Mouse (Mus musculus) c-Kit-negative CD71-positive TER-119-positive erythroid progenitor cells, embryonic 14.5 days (primary cell): ENCODE measurements around the gene Egf.

Experiments used
- DNase-seq: peaks from one replicate; pipeline ENCODE4 v3.0.0-alpha.2; 2013; ENCODE audit warnings: low read depth, low spot score

Gene Egf

DNA sequence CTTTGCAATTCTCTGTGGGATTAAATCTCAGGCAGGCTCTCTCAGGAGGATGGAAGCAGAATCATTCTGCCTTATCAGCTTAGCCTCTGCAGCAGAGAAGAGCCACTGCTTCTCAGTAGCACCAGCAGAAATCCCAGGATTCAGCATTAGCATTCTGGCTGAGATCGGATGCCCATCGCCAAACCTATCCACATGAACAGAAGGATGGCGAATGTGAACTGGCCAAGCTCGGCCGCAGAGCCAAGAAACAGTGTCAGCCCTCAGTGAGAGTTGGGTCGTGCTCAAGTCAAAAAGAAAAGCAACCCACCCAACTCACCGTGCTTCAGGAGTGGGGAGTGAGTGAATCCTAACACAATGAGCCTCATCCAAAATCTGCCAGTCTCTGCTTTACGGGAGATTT, 103.4 kb downstream of the Egf start:
- no peak for DNase-seq

DNA sequence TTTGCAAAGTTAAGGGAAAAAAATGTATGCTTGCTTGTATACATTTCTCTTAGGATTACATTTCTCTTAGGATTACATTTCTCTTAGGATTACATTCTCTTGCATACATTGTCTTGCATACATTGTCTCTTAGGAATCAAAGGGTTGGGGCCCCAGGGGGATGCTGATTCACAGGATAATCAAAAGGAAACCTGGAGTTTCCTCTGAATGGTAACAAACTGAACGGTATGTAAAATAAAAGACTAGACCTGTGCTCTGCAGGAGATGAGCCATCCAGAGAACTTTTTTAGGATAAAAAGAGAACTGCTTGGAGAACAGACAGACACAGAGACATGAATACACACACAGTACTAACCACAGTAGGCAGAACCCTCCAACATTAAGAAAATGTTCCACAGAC, 104.2 kb downstream of the Egf start:
- no peak for DNase-seq

- DNase-seq, result no peak
These were observed 104.9 kb downstream of the Egf start for GRCm38 (mm10) chr3:129650293-129650612.

- DNase-seq, result no peak
These were observed 105.4 kb downstream of the Egf start for GRCm38 (mm10) chr3:129649586-129650292.

GRCm38 (mm10) chr3:129648598-129648997, 106.5 kb downstream of the Egf start:
- no peak for DNase-seq

DNA sequence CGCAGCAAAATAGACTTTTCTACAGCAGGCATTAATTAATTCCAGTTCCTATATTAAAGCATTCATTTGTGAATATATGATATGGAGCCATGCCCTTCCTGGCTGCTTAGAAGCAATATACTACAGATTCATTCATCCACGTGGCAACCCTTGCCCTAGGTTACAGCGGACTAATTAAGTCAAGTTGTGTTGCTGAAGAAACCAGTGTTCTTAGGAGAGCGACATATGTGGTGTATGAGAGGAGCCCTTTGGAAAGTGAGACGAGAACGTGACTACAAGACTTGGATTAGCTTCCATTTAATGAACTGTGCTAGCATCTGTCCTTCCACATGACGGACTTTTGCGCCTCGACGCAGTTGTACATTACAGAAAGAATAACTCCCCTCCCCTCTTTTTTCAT, 107.8 kb downstream of the Egf start:
- no peak for DNase-seq

GRCm38 (mm10) chr3:129646781-129647180, 108.3 kb downstream of the Egf start:
- no peak for DNase-seq

GRCm38 (mm10) chr3:129645409-129645808, 109.7 kb downstream of the Egf start:
- DNase-seq, result no peak

DNA sequence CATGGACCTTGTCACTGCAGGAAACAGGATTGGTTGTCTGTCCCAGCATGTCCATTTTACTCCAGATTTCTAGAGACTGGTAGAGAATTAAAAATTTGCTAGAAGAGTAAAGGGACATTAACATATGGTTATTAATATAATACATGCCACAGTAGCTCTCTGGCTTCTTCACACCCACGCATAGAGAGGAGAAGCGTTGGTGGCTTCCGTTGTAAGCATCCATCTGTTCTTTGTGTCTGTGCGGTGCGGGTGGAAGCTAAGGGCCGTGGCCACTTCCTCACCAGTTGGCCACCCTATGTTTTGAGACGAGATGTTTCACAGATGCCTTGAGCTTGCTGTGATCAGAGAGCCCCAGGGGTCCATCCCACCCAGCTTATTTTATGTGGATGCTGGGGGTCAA, 113.5 kb downstream of the Egf start:
- DNase-seq, result no peak

DNA sequence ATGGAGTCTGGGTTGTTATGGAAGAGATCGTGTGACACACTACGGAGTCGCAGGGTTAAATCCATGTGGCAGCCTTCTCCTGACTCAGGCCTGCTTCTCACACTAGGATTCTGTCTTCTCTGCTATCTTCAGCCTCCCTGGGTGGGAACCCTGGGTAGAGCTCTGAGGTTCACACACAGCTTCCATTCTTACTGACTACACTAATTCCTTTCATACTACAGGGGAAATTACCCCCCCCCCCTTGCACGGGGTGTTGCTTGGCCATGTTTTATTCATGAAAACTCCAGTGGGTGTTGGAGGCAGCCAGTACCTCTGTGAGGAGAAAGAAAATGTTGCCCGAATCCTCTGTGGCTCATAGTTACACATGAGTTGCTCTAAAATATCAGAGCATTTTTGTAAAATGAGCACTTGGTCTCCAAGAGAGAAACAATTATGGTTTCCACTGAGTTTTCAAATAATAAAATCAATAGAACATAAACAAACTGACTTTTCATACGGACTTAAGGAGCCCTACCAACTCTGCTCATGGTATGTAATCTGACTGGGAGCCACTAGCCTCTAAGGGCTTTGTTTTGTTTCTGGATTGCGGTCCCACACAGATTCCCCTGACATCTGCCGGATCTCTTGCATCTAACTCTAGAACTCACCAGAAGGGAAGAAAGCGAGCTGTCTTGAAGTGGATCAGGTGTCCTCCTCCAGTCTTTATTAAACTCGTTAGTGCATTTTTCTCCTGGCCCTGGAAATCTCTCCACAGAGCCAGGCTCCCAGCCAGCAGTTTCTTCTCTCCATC, 114.7 kb downstream of the Egf start:
- DNase-seq, result no peak

- no peak for DNase-seq
These were observed 115.4 kb downstream of the Egf start for GRCm38 (mm10) chr3:129639701-129640100.

DNA sequence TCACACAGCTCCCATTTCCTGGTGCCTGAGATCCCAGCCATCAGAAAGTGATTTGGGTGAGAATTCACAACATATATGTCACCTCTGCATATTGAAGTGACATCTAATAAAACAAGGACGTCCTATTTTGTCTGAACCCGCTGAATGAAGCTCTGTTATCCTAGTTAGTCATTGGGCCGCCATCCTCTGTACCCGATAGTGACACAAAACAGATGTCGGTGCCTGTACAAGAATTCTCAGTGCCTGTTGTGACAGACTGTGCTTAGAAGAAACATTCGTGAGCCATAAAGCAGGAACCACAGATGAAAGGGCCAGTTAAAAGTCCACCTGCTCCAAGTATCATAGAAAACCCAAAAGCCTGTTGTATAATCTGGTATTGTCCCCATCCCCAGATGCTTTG, 117.7 kb downstream of the Egf start:
- no peak for DNase-seq

DNA sequence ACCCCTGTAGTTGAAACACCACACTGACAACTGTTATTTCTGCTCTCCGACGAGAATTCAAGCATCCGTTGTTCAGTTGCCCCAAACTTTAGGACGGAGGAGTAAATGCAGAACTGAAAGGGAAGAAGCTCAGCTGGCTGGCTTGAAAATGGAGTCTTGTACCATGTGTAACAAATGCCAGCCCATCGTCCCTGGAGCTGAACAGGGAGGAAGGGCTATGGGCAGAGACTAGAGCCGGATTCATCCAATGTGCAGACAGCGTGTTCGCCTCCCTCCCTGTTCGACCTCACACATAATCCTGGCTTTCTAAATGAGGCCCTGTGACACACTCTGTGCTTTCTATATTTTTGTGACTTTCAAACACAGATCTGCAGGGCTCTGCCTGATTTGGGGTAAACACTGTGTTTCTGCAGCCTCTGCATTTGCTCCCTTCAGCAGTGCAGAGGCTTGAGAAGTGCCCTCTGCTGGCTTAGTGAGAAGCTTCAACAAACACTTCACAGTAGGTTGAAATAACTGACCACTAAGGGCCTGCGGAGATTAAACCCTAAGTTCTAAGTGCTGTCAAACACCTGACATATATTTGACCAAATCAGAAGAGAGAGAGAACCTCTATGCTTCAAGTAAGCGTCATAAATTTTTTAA, 120.7 kb downstream of the Egf start:
- DNase-seq, result no peak

DNA sequence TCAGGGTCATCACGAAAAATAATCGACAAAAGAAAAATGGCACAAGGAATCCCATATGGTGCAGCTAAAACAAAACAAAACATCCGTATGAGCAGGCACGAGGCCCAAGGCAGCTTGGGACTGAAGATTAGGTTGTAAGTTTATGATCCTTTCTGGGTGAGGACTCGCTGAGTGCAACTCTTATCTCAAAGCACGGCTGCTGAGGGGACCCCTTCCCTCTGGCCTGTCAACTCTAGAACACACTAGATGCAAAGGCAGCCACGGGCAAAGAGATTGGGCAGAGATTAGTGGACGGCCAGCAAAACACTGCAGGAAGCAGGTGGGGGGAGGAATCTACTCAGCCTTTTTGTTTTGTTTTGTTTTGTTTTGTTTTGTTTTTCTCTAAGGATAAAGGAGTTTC, 121.6 kb downstream of the Egf start:
- DNase-seq, result no peak

DNA sequence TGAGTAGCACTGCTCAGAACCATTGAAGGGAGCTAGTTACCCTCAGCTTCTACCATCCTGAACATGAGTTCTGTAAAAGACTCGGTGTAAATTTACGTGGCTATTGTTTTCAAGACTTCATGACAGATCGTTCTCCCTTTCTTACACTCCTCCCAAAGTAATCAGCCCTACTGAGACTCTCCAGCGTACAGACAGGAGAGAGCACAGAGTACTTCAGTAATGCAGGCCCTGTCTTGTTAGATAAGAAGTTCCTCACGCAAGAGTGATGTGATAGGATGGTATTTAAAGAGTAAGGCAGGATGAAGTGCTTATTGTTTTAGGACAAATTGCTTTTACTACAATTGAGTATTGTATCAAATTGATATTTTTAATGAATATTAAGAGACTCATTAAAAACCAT, 123.3 kb downstream of the Egf start:
- no peak for DNase-seq

- DNase-seq, result no peak
These were observed 124.1 kb downstream of the Egf start for GRCm38 (mm10) chr3:129631018-129631417.
